Mouse (Mus musculus): ENCODE measurements at regions not wholly inside any gene's neighbourhood (a gene's known extent, or its start where the extent isn't known, plus 50 kb on each side); places are given as distances from the start of the nearest gene placed in this dataset.

DNA sequence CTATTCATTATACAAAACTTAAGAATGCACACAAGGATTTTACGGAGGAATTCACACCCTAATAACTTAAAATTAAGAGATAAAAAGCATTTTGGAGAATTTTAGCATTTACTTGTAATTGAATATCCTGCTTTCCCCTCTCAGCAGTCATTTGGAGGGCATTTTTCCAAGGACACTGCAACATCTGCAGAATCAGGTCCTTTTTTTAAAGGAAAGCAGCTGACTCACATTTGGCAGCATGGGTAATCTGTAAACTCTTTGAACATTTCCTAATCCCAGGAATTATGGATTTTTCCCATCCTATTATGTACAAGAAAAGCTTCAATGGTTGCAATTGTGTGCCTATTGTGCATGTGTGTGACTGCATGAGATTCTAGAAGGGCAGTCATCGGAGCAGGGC, 112.0 kb downstream of the Gm19410 start:
- no peak for DNase-seq (ENCODE audit: low read depth)

DNA sequence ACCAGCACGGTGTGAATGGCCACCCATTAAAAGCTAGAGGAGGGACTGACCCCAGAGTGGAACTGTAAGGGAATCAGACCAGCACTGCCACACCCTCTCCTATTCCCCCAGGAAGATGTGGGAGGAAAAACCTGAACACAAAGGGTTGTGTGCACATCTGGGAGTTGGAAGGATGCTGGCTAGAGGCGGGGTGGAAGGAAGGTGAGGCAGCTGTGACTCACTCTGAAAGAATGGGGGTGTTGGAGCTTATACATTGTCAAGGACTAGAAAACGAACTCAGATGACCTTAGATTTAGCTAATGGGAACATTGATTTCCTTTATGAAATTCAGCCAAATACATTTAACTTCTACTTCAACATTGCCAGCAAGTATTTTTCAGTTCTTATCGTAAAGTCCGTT, 116.2 kb downstream of the Gm19410 start:
- no peak for DNase-seq (ENCODE audit: low read depth)

DNA sequence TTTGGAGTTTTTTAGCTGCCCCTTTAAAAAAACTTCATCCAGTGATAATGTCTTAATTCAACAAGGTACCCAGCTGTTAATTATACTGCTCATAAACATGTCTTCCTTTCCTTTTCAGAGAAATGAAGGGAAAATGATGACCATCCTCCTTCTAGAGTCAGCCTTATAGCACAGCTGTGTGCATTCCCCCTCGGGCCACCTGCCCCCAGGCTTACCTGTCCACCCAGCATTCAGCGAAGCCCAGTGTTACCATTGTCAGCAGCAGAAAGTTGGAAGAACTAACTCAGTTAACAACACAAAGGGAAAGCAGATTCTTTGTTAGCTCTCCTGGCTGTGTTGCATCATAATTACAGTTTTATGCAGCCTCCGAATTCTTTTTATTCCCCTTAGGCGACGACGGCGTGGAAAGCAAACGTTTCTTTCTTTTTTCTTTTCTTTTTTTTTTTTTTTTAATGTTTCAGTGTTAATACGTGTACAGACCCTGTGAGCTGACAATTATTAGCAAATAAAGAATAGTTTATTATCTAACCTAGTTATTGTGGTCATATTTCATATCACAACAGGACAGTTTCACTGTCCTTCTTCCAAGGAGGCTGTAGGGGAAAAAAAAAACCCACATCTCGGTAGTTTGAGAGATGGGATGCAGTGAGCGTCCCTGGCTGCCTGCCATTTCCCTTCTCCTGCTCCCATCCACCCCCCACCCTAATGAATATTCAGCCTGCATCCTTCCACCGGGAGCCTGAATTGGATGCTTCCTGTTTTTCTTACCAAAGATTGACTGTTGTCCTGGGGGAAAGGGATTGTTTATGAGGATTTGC, 117.3 kb downstream of the Gm19410 start:
- DNase-seq (ENCODE audit: low read depth) = no peak

DNA sequence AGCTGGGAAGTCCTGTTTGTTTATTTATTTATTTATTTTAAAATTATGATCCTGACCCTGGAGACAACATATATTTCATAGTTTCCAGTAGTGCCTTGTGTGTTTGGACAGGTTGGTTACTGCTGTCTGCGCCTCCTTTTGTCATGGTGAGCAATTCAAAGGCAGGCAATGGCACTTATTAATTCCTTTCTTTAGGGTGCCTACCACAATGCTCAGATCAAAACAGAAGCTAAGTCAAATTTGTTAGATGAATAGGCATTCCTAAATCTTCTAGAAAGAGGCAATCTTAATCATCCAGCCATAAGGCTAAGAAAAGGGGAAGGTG, 117.8 kb downstream of the Gm19410 start:
- DNase-seq (ENCODE audit: low read depth) = no peak

DNA sequence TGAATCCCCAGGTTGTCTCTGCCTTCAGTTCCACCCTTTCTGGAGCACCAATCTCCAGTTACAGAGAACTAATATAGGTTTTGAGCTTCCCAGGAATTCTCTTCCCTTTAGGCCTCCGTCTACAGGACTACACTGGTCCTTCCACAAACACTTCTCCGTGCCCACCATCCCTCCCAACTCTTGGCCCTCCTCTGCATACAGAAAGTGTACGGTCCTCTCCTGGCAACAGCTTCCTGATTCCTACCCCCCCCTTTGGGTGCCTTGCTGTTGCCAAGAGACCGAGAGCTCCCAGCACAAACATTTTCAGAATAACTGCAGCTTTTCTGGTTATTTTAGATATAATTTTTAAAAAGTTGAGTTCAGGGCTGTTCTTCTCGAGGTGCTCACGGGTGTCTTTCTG, 119.0 kb downstream of the Gm19410 start:
- no peak for DNase-seq (ENCODE audit: low read depth)

DNA sequence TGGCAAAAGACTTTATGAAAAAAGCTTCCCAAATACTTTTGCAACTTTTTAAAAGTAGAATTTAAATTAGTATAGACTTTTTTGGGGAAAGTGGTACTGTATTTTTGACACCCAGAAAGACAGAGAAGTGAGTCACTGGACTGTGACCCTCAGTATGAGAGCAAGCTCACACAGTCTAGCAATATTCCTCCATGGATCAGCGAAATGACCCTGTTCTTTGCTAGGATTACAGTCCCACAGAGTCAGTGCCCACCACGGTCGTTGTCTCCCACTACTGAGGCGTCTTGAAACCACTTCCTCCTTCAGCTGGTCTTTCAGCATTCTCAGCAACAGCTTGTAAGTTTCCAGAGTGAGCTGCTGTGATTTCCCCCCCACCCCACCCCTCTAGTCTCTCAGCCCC, 124.5 kb downstream of the Gm19410 start:
- DNase-seq (ENCODE audit: low read depth) = no peak

DNA sequence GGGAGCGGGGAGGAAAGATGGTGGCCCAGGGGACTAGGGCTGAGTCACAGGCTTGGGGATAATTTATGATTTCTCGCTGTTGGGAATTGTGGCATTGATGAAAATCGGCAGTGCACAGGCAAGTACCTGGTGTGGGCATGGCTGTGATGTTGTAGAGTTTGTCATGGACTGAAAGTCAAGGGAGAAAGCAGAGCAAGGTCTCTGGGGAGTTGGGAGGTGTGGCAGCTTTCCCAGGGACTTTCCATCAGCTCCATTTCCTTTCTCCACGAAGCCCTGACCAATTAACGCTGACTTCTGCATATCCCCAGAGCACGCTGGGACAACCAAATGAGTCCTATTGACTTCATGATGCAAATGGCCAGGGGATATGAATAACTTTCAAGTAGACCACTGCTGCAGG, 126.2 kb downstream of the Gm19410 start:
- no peak for DNase-seq (ENCODE audit: low read depth)

DNA sequence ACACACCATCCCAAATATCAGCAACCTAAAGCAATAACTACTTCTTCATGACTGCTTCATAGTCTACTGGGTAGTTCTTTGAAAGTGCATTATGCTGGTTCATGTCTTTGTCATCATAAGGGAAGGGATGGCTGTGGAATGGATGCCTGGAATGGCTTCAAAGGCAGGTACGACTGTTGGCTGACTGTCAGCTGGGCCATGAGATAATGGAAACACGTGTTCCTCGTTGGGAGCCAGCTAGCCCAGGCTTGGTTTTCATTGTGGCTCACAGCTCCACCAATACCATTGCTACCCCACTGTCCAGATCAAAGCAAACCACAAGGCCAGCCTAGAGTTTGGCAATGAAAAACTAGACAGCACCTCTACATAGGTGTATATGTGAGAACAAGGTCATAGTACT, 132.9 kb downstream of the Gm19410 start:
- no peak for DNase-seq (ENCODE audit: low read depth)

DNA sequence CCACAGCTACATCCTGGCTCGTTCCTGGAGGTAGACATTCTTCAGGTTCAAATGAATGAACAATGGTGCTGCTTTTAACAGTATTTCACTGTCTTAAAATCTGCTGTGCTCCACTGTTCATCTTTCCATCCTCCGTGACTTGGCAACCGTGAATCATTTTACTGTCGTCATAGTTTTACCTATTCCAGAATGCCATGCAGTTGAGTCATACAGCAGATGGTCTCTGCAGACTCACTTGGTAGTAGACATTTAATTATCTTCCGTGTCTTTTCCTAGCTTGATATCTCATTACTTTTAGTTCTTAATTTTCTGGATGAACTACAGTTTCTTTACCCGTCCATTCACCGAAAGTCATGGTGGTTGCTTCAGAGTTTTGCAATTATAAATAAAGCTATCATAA, 135.9 kb downstream of the Gm19410 start:
- DNase-seq (ENCODE audit: low read depth) = no peak

DNA sequence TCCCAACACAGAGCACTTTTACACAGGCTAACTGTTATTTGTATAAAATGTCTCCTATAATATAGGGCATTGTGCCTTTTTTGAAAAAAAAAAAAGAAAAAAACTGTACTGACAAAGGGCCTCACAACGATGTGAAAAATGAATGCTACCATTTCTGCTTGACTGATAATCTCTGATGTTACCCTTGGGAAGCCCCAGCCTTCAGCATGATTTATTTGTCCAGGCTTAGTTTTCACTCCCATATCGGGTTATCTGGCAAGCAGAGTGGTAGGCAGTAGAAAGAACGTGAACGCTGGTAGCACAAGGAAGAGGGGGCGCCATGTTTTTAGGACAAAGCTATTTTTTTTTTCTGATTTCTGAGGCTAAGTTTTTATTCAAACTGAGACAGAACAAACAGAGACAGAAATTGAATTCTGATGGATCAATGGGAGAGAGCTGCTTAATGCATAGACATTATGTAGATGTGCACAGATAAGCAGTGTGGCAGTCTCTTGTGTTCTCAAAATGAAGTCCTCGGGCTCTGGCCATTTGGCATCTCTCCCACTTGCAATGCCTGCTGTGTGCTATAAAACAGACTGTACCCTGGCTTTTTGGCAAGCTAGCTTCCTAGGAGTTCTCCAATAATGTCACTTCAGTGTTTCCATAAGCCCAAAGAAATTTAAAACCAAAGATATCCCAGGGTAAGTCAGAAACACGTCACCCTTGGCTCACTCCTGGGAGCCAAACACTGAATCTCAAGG, 139.3 kb downstream of the Gm19410 start:
- DNase-seq (ENCODE audit: low read depth) = no peak

DNA sequence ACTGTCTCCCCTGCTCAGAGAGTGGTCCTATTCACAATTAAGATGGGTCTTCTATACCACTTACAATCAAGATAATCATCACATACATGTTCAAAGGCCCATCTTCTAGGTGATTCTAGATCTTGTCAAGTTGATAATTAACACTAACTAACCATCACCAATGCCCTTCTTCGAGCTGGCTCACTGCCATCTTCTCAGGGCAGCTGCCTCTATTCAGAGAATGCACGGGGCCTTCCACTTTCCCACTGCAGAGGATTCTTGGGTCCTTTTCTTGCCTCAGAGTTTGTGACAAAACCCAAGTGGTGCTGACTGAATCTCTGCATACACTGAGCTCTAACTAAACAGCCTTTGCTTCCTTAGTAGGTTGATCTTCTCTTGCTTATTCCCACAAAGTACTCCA, 142.4 kb downstream of the Gm19410 start:
- no peak for DNase-seq (ENCODE audit: low read depth)

DNA sequence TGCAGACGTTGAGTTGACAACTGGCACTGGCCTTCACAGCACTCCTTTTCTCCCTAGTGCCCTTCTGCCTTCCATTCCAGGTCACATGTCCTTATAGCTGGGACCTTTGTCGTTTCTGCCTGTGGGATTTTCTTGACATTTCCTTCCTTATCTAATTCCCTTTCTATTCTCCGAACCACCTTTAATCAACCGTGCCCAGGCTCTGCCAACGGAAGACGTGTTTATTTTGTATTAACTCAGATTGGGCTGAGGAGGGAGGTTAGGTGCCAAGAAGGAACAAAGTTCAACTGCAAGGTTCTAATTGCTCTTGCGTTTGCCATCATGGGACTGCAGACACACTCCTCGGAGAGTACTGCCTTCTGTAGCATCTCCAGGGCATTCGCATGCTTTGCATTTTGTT, 146.7 kb downstream of the Gm19410 start:
- no peak for DNase-seq (ENCODE audit: low read depth)

DNA sequence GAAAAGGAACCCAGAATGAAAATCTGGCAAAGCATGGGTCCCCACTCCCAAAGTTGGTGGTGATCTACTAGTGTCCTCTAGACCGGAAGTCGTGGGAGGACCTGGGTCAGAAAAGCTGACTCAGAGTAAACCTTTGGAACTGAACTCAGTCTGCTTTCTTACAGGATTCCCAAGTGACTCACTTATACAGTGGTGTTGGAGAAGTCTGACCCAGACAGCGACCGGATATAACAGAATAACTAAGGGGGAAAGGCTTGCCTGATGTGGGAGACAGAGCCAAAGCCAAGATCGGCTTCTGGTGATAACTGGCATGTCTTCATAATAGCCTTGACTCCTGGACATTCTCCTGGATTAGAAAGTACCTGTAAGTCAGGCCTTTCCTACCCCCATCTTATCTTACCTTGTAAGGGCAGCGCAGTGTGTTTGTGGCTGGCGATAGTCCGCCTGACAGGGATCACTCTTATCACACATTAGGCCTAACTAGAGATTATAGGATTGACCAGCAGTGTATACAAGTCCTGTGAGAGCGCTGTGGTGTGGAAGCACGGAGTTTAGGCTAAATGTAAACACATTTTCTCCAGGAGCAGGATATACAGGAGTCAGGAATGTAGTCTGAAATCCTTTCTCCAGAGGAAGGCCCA, 150.4 kb downstream of the Gm19410 start:
- no peak for DNase-seq (ENCODE audit: low read depth)

DNA sequence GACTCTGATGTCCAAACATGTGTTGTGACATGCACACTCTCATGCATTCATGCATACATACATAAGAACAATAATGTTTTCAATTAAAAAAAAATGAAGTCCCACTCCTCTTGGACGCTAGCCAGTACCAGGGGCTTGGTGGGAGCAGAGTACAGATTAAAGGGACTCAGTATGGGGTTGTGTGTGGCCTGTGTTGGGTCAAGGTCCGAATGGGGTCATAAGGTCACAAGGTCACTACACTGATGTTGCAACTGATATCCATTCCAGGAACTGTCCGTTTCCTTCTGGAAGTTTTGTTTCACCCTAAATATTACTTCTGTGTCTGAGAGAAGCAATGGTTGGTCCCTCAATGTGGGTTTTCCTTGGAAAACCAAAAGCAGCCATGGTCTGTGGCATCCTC, 152.0 kb downstream of the Gm19410 start:
- DNase-seq (ENCODE audit: low read depth) = no peak

DNA sequence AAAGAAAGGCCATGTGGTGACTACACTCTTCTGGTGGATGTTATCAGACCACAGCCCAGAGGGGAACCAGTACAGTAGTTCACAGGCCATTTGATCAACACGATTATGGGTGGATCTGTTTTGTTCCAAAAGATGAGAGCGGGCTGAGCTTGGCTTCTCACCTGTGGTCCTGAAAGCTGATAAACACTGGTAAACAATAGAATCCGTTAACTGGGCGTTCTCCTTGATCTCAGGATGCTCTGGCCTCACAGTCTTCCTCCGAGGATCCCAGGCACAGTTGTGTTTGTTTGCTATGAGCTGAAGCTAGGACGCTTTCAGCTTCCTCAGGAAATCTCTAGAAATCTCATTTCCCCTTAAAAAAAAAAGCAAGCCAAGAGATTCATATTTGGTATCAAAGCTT, 153.9 kb downstream of the Gm19410 start:
- no peak for DNase-seq (ENCODE audit: low read depth)

DNA sequence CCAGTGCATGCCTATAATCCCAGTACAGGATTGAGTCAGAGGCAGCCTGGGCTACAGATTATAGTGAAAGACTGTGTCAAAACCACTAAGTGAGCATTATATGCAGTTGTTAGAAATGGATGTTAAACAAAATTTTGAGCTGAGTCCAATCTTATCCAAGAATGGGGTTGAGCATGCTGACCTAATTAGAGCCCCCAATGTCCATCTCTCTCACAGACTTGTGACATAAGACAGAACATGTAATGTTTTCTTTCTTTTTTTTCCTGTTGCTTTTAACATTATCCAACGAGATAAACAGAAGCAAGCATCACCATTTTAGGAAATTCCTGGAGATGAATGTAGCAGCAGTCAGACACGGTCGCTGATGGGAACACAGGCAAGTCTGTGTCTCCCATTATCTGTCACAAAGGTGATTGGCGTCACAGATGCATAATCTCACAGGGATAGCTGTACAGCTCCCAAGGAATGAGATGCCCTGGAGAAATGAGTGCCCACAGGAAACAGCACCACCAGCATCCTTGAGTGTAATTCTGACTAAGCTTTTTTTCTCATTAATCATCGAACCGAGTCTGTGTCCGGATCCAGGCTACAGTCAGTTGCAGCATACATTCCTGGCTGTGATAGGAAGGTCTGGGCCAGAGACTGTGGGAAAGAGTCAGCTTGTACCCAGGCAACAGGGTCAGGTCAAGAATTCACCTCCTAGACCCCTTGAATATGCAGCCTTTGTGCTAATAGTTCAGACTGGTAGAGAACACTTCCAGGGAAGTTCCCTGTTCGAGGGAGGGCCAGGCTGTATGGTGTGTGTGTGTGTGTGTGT, 154.5 kb downstream of the Gm19410 start:
- DNase-seq (ENCODE audit: low read depth) = no peak

DNA sequence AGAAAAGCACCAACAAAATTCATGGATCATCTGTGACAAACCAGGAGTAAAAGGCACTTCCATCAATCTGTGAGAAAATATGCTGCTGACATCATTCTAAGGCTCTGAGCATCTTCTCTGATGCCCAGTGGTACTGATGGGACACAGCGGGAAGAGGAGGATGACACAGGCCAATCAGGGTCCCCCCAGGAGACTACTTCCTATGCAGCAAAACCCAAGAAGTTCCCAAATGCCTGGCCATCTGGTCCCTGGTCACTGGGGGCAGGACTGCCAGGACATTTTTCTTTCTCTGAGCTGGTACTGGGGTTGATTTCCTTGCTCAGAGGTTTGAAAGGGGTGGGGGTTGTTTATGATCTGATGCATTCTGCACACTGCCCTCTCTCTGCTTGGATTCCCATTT, 158.4 kb downstream of the Gm19410 start:
- DNase-seq (ENCODE audit: low read depth) = no peak

DNA sequence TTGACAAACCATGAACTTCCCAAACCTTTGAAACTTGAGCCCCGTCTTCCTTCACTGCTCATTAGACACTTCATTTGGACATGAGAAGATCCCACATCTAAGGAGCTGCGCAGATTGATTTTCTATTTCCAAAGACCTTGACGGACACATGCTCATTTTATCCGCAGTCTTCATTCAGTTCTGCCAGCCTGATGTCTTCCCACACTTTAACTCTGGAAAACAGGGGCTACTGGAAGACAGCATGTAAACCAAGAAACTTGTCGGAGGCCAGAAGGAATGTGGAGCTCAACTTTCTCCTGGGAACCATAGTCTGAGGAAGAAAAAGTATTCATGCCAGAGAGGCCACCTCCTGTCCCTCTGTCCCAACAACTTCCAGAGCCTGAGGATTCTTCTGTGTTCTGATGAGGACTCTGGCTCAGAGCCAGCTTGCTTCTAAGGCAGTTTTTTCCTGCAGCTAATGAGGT, 161.8 kb downstream of the Gm19410 start:
- DNase-seq (ENCODE audit: low read depth) = no peak

DNA sequence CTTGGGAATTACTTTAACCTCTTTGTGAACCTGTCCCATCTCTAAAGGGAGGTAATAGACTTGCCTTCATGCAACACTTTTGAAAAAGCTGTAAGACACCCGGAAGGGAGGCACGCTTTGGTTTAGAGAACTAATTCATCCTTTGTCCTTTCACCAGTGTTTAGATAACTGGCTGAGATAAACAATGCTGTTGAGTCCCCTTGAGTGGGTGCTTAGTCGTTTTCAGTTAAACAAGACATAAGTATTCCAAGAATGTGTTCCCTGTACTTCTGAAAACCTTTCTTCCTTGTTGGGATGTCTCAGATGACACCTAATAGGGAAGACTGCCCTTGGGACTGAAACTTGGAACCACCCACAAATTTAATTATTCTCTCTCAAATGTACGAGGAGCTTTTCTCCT, 164.7 kb downstream of the Gm19410 start:
- DNase-seq (ENCODE audit: low read depth) = no peak

DNA sequence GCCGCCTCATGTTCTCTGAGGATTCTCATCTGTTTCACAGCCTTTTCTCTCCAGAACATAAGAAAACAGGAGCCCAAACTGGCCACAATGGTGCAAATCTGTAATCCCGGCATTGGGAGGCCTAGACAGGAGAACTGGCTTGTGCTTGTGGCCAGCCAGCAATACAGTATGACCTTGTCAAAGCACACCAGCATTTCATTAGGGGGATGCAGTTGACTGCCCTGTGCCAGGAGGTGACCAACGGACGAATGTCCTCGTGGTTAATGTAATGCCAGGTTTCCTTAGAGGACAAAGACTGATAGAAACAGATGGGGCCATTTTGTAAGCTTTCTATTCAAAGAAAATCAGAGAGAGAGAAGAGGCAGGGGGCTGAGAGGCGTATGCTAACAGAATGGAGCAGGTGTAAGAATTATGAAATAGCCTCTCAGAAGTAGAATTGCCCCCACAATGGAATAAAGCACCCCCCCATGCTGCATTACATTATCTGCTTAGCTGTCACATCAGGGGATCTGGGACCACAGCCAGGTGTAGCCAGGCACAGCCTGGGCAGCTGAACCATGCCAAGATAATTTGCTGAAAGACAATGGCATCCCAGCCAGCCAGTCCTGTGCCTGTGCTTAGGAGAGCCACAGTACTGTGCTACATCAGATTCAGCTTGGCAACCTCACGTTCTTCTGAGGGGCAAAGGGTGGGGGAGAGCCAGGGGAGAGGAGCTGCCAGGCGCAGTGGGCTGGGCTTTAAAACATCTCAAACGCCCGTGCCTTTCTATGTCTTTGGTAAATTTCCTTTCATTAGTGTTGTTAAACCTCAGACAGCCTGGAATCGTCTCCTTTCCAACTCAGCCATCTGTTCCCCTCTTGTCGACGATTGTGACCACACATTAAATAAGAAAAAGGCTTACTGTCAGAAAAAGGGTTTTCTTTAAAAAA, 167.9 kb downstream of the Gm19410 start:
- DNase-seq (ENCODE audit: low read depth) = no peak

DNA sequence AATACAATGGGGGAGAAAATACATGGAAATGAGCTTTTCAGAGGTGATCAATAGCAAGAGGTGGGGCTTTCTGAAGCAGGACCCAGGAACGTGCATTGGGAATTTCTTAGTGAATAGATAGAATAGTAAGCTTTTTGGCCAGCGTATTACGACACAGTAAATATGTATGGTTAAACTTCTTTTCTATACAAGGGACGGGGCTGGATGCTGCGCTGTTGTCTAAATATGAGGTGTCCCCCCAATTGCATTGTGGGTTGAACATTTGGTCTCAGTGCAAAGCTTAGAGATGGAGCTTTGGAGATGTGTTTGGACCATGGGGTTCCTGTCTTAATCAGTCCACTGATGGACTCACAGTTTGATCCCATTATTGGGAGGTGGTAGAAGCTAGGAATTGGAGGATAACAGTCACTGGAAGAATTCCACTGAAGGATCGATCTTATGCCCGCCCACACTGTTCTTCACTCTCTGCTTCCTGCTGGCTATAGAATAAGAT, 168.6 kb downstream of the Gm19410 start:
- DNase-seq (ENCODE audit: low read depth) = no peak
